Mouse (Mus musculus) brain, embryonic 14.5 days (tissue): ENCODE results near the gene Gm9803.

Source experiments
- CTCF ChIP-seq: fragments of 200-500 bp; IDR thresholded peaks from 2 replicates; pipeline ENCODE4 v1.5.1; 2012; ENCODE audit warnings: inconsistent platforms, mild to moderate bottlenecking, moderate library complexity, borderline replicate concordance; ENCODE audit not compliant: insufficient read depth, insufficient read length; ENCODE audit errors: extremely low read depth
- POLR2A ChIP-seq: fragments of 200-500 bp; IDR thresholded peaks from 2 replicates; pipeline ENCODE4 v1.6.1; 2012; ENCODE audit warnings: mild to moderate bottlenecking, inconsistent platforms, borderline replicate concordance; ENCODE audit not compliant: poor library complexity, insufficient read depth, insufficient read length, severe bottlenecking; ENCODE audit errors: extremely low read depth

- no peak for TF ChIP-seq CTCF
- no peak for TF ChIP-seq POLR2A
Measured at GRCm38 (mm10) chr10:43518368-43518767, 5.5 kb upstream of the Gm9803 start.
